Mouse (Mus musculus): Measurements from ENCODE around the gene Olfr424. TPM values are rescaled to one million over a fixed set of nuclear protein-coding genes. Genes with fewer than 3 reads are reported as not detected.

The Olfr424 gene
- not detected in 2 replicates for polyA plus RNA-seq (2015; fragmentation: Nextera tagmentation; extraction: Ambion mirVana)

GRCm38 (mm10) chr1:174131217-174131616 lies at the start of gene Olfr424:
Gene Olfr424 (plus strand): TSS chr1:174131517.
- WGBS (ENCODE audit: insufficient replicate concordance) = 61% methylated on average over 3 of the region's 3 CpGs
- Histone ChIP-seq H3K4me2 (no peak within 1 kb of the TSS), H3K9me3 (replicated peaks) (no peaks in the 10 kb centered on the region), H3K36me3 (replicated peaks) (no peaks in the 10 kb centered on the region), H3K4me1 (replicated peaks) (no peaks in the 10 kb centered on the region), H3K9ac (no peak within 1 kb of the TSS), H3K4me3 (replicated peaks) (no peak within 1 kb of the TSS), H3K27ac (replicated peaks) (no peak within 1 kb of the TSS), H3K27me3 (no peaks in the 10 kb centered on the region)
- ATAC-seq (ENCODE audit: insufficient read depth) = no peak

DNA sequence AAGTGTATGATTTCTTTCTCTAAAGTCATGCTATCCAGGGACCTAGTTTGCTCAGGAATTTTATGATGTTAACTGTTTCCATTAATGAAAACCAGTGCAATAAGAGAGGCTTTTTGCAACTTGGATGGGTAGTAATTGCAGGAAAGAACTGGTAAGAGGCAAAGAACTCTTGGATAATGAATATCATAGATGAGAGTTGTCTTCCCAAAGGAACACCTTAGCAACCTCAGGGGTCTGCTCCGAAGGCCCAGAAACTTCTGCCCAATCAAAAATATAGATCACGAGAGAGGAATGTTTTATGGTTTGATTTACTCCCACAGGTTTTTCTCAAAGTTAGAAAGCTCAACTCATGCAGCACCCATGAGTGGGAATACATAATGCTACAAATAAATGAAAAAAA lies 47.3 kb upstream of the Olfr424 start, which contains the start of gene Olfr429:
Olfr429 (plus strand) TSS at position 301 of the 400 bp plus-strand sequence.
- no peak within 1 kb of the TSS for H3K27ac ChIP-seq (replicated peaks)
- no peaks in the 10 kb centered on the region for H3K36me3 ChIP-seq (replicated peaks)
- 67% methylated on average over 2 of the region's 2 CpGs for WGBS (ENCODE audit: insufficient replicate concordance)
- no peak within 1 kb of the TSS for H3K9ac ChIP-seq
- H3K27me3 ChIP-seq = no peaks in the 10 kb centered on the region
- H3K4me1 ChIP-seq (replicated peaks) = no peaks in the 10 kb centered on the region
- ATAC-seq (ENCODE audit: insufficient read depth) = no peak
- no peaks in the 10 kb centered on the region for H3K9me3 ChIP-seq (replicated peaks)
- no peak within 1 kb of the TSS for H3K4me2 ChIP-seq
- H3K4me3 ChIP-seq (replicated peaks) = no peak within 1 kb of the TSS

GRCm38 (mm10) chr1:174096591-174096990 lies 34.7 kb upstream of the Olfr424 start, which contains the start of gene Olfr427:
Gene Olfr427 (plus strand): TSS chr1:174096891.
- ATAC-seq (ENCODE audit: insufficient read depth) = no peak
- no peak within 1 kb of the TSS for H3K27ac ChIP-seq (replicated peaks)
- no peak within 1 kb of the TSS for H3K4me3 ChIP-seq (replicated peaks)
- no peaks in the 10 kb centered on the region for H3K4me1 ChIP-seq (replicated peaks)
- H3K36me3 ChIP-seq (replicated peaks) = no peaks in the 10 kb centered on the region
- no peaks in the 10 kb centered on the region for H3K9me3 ChIP-seq (replicated peaks)
- 77% methylated on average over 1 of the region's 1 CpGs for WGBS (ENCODE audit: insufficient replicate concordance)
- no peak within 1 kb of the TSS for H3K9ac ChIP-seq
- no peaks in the 10 kb centered on the region for H3K27me3 ChIP-seq
- H3K4me2 ChIP-seq = no peak within 1 kb of the TSS

- no peaks in the 10 kb centered on the region for H3K27me3 ChIP-seq
- no peak overlapping the region for H3K4me3 ChIP-seq (replicated peaks)
- H3K9ac ChIP-seq = no peak overlapping the region
- H3K27ac ChIP-seq (replicated peaks) = no peak overlapping the region
- 55% methylated on average over 2 of the region's 2 CpGs for WGBS (ENCODE audit: insufficient replicate concordance)
- H3K4me2 ChIP-seq = no peak overlapping the region
- no peak for ATAC-seq (ENCODE audit: insufficient read depth)
- H3K4me1 ChIP-seq (replicated peaks) = no peaks in the 10 kb centered on the region
- H3K36me3 ChIP-seq (replicated peaks) = no peaks in the 10 kb centered on the region
- H3K9me3 ChIP-seq (replicated peaks) = no peaks in the 10 kb centered on the region
Observed at GRCm38 (mm10) chr1:174103735-174104134, 27.6 kb upstream of the Olfr424 start.

GRCm38 (mm10) chr1:174121062-174121461 lies 10.3 kb upstream of the Olfr424 start, which contains the start of gene Olfr231:
Gene Olfr231 (minus strand): TSS chr1:174121162.
- H3K9me3 ChIP-seq (replicated peaks) = no peaks in the 10 kb centered on the region
- no peak within 1 kb of the TSS for H3K9ac ChIP-seq
- H3K4me3 ChIP-seq (replicated peaks) = no peak within 1 kb of the TSS
- no peaks in the 10 kb centered on the region for H3K36me3 ChIP-seq (replicated peaks)
- no peak for ATAC-seq (ENCODE audit: insufficient read depth)
- 49% methylated on average over 2 of the region's 2 CpGs for whole genome bisulfite sequencing (ENCODE audit: insufficient replicate concordance)
- H3K27me3 ChIP-seq = no peaks in the 10 kb centered on the region
- no peak within 1 kb of the TSS for H3K27ac ChIP-seq (replicated peaks)
- no peaks in the 10 kb centered on the region for H3K4me1 ChIP-seq (replicated peaks)
- H3K4me2 ChIP-seq = no peak within 1 kb of the TSS

DNA sequence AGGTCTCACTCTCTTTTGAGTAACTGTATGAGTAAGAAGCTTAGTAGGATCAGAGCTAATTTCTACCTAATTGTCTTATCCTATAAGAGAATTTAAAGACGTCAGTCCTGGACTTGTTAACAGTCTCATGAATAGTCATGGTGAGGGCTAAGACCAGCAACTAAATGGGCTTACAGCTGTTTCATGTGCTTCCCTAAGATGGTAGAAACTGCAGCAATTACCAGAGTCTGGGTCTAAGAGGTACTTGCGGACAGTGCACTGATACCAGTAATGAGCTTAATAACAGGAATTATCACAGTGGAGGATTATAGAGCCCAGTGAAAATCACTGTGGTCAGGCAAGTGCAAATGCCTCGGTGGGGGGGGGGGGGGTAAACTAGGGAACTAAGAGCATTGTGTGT lies 682 bp downstream of the Olfr424 start:
- H3K27ac ChIP-seq (replicated peaks) = no peak overlapping the region
- H3K9me3 ChIP-seq (replicated peaks) = no peaks in the 10 kb centered on the region
- H3K9ac ChIP-seq = no peak overlapping the region
- WGBS (ENCODE audit: insufficient replicate concordance) = 61% methylated on average over 3 of the region's 3 CpGs
- ATAC-seq (ENCODE audit: insufficient read depth) = no peak
- H3K4me3 ChIP-seq (replicated peaks) = no peak overlapping the region
- H3K27me3 ChIP-seq = no peaks in the 10 kb centered on the region
- no peaks in the 10 kb centered on the region for H3K4me1 ChIP-seq (replicated peaks)
- no peak overlapping the region for H3K4me2 ChIP-seq
- H3K36me3 ChIP-seq (replicated peaks) = no peaks in the 10 kb centered on the region

DNA sequence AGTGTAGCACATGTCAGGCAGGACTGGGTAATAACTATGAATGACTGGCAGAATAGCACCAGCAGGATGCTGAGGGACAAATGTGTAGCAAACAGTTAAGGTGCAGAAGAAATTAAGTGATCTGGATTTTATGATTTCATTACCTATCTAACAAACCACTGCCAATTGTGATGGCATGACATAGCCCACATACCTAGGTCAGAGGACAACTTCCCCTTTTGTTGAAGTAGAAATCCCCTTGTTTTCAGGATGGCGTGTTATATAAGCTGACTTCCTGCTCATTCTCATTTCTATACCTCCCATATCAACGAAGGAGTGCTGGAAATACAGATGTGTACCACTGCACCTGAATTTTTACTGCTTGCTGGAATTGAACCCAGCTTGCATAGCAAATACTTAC lies 10.1 kb downstream of the Olfr424 start:
- Histone ChIP-seq H3K27ac (replicated peaks) (no peak overlapping the region), H3K4me2 (no peak overlapping the region), H3K4me1 (replicated peaks) (no peaks in the 10 kb centered on the region), H3K9ac (no peak overlapping the region), H3K27me3 (no peaks in the 10 kb centered on the region), H3K36me3 (replicated peaks) (no peaks in the 10 kb centered on the region), H3K4me3 (replicated peaks) (no peak overlapping the region), H3K9me3 (replicated peaks) (no peaks in the 10 kb centered on the region)
- no peak for ATAC-seq (ENCODE audit: insufficient read depth)
- WGBS (ENCODE audit: insufficient replicate concordance) = 19% methylated on average over 2 of the region's 2 CpGs

DNA sequence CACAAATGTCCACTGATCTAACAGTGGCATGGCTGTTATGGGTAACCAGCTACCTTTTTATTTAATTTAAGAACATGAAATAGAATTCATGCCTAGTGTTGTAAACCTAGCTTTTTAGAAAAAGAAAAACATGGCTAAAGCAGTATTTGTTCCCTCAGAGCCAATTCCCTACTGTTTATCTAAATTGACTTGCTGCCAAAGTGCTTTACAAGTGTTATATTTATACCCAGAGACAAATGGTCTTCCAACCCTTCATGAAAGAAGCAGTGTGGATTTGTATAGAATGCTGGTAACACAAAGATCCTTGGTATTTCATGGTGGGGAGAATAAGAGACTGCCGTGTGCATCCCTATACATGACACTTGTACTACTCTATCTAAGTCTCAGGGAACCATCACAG lies 15.4 kb downstream of the Olfr424 start:
- Histone ChIP-seq H3K27ac (replicated peaks) (no peak overlapping the region), H3K36me3 (replicated peaks) (no peaks in the 10 kb centered on the region), H3K9me3 (replicated peaks) (no peaks in the 10 kb centered on the region), H3K4me2 (no peak overlapping the region), H3K27me3 (no peaks in the 10 kb centered on the region), H3K9ac (no peak overlapping the region), H3K4me1 (replicated peaks) (no peaks in the 10 kb centered on the region), H3K4me3 (replicated peaks) (no peak overlapping the region)
- ATAC-seq (ENCODE audit: insufficient read depth) = no peak
- 83% methylated on average over 1 of the region's 1 CpGs for WGBS (ENCODE audit: insufficient replicate concordance)

DNA sequence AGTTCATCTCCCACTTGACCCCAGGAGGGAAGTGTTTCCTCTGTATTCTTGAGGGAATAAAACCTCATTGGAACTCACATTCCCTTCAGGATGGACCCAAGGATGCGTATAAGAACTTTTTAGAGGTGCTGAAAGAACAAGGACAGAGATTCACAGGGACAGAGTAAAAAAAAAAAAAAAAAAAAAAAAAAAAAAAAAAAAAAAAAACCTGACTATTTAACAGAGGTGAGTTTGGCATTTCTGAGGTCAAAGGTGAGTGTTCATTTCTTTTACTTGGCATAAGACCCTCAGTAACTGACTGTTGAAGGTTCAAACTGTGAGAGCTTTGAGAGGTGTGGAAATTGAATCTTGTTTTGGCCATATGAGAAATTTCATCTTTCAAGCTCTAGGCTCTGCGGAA lies 18.0 kb downstream of the Olfr424 start:
- no peak for ATAC-seq (ENCODE audit: insufficient read depth)
- Histone ChIP-seq H3K4me1 (replicated peaks) (no peaks in the 10 kb centered on the region), H3K27ac (replicated peaks) (no peak overlapping the region), H3K36me3 (replicated peaks) (no peaks in the 10 kb centered on the region), H3K9me3 (replicated peaks) (no peaks in the 10 kb centered on the region), H3K27me3 (no peaks in the 10 kb centered on the region), H3K9ac (no peak overlapping the region), H3K4me2 (no peak overlapping the region), H3K4me3 (replicated peaks) (no peak overlapping the region)
- WGBS (ENCODE audit: insufficient replicate concordance) = 81% methylated on average over 2 of the region's 2 CpGs

- H3K9me3 ChIP-seq (replicated peaks) = no peaks in the 10 kb centered on the region
- ATAC-seq (ENCODE audit: insufficient read depth) = no peak
- no peaks in the 10 kb centered on the region for H3K27me3 ChIP-seq
- H3K4me2 ChIP-seq = no peak within 1 kb of the TSS
- 74% methylated on average over 1 of the region's 1 CpGs for WGBS (ENCODE audit: insufficient replicate concordance)
- H3K4me3 ChIP-seq (replicated peaks) = no peak within 1 kb of the TSS
- no peak within 1 kb of the TSS for H3K9ac ChIP-seq
- peaks cover 10% of the 10 kb centered on the region for H3K4me1 ChIP-seq (replicated peaks)
- H3K36me3 ChIP-seq (replicated peaks) = no peaks in the 10 kb centered on the region
- H3K27ac ChIP-seq (replicated peaks) = no peak within 1 kb of the TSS
Observed at GRCm38 (mm10) chr1:174155333-174155732, 24.0 kb downstream of the Olfr424 start, which contains the start of gene Olfr420. Gene Olfr420 (plus strand): TSS chr1:174155633.

GRCm38 (mm10) chr1:174157622-174158021 lies 26.3 kb downstream of the Olfr424 start:
- Histone ChIP-seq H3K9ac (no peak overlapping the region), H3K9me3 (replicated peaks) (no peaks in the 10 kb centered on the region), H3K27me3 (no peaks in the 10 kb centered on the region), H3K4me1 (replicated peaks) (peaks cover 10% of the 10 kb centered on the region), H3K36me3 (replicated peaks) (no peaks in the 10 kb centered on the region), H3K4me3 (replicated peaks) (no peak overlapping the region), H3K27ac (replicated peaks) (no peak overlapping the region), H3K4me2 (no peak overlapping the region)
- no peak; the same call in 1 of the 2 replicates for ATAC-seq (ENCODE audit: insufficient read depth)
- WGBS (ENCODE audit: insufficient replicate concordance) = 28% methylated on average over 3 of the region's 3 CpGs

DNA sequence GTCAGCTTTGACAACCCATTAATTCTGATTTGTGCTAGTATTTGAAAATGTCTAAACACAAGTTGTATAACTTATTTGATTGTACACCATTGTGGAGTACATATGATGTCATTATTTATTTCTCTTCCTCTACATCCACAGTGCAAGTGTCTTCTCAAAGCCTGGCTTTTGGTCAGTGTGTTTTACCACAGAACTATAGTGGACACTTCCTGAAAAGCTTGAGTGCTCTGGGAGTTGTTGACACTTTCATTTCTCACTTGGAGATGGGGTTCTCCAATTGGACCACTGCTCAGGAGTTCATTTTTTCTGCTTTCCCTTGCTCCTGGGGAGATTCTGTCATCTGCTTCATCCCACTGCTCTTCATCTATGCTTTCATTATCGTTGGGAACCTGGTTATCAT lies 27.2 kb downstream of the Olfr424 start:
- Histone ChIP-seq H3K27ac (replicated peaks) (no peak overlapping the region), H3K36me3 (replicated peaks) (no peaks in the 10 kb centered on the region), H3K4me2 (no peak overlapping the region), H3K27me3 (no peaks in the 10 kb centered on the region), H3K9me3 (replicated peaks) (no peaks in the 10 kb centered on the region), H3K4me3 (replicated peaks) (no peak overlapping the region), H3K9ac (no peak overlapping the region), H3K4me1 (replicated peaks) (peaks cover 10% of the 10 kb centered on the region)
- 38% methylated on average over 1 of the region's 1 CpGs for WGBS (ENCODE audit: insufficient replicate concordance)
- no peak for ATAC-seq (ENCODE audit: insufficient read depth)
